Mouse (Mus musculus): ENCODE results near the gene Atp7a.
"Not testable (repeated sequence)": the region's sequence is repeated elsewhere in the genome, so short reads cannot be mapped to it uniquely, and the experiment has no call there.

DNA sequence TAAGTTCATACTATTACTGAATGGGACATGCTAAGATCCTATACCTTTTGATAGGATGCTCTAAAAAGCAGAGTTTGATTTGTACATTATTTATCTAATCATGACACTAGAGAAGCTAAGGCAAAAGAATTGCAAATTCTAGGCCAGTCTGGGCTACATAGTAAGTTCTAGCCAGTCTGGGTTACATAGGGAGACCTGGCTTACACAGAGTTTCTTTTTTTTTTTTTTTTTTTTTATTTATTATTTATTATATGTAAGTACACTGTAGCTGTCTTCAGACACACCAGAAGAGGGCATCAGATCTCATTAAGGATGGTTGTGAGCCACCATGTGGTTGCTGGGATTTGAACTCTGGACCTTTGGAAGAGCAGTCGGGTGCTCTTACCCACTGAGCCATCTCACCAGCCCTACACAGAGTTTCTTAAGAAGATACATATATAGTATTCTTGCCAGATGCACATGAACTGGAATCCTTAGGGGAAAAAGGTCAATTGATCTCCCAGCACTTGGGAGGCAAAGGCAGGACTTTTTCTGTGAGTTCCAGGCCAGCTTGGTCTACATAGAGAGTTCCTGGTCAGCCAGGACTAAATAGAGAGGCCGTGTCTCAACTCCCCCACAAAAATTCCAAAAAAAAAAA is 12.2 kb upstream of the Atp7a start:
- not testable (repeated sequence) for TF ChIP-seq CTCF (IDR thresholded peaks at IDR 0.05; ENCODE audit: low read depth, low read length); POLR2A (IDR thresholded peaks at IDR 0.05; ENCODE audit: insufficient read depth, low read length)
